Mouse (Mus musculus) left cerebral cortex, adult 11 months (tissue): ENCODE measurements around the gene Gm11011.
"Not testable (repeated sequence)": the region's sequence is repeated elsewhere in the genome, so short reads cannot be mapped to it uniquely, and the experiment has no call there.

Experiments used
- DNase-seq: peaks from one replicate; pipeline ENCODE4 v3.0.0; 2022; ENCODE audit warnings: low spot score

Gene Gm11011

GRCm38 (mm10) chr2:169587645-169588044 is at the start of gene Gm11011:
TSS of gene Gm11011 (minus strand) at chr2:169587745.
- not testable (repeated sequence) for DNase-seq

DNA sequence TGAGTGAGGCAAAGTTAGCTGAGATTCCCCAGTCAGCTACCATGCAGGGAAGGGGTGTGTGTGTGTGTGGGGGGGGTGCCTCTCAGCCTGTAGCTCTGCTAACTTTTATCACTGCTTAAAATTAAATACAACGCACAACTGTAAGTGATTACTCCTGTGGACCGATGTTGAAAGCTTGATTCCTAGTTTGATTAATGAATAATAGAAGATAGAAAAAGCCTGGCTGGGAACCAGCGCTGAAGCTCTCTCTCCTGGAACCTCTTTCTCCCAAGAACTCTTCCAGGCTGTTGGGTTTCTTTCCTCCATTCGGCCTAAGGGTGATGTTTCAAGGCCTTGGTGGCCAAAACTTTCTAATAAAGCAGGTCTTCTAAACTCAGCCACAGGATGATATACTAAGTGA is 48.9 kb upstream of the Gm11011 start:
- no peak for DNase-seq

DNA sequence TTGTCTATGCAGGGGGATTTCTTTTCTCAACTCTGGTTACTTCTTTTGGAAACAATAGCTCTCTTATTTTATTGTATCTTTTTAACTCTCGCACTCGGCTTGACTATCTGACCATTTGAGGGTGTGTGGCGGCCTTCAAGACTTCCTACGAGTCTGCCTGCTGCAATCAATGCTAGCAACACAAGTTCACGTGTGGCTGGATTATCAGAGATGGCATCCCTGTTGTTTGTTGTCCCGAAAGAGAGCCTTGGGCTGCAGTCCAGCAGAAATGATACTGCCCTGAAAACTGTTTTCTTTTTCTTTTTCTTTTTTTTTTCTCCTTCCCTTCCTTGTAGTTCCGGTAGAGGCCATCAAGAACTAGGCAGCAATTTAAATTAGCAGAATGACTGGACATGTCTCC is 47.9 kb upstream of the Gm11011 start:
- DNase-seq: no peak

GRCm38 (mm10) chr2:169634619-169635382 is 47.3 kb upstream of the Gm11011 start:
- no peak for DNase-seq

DNA sequence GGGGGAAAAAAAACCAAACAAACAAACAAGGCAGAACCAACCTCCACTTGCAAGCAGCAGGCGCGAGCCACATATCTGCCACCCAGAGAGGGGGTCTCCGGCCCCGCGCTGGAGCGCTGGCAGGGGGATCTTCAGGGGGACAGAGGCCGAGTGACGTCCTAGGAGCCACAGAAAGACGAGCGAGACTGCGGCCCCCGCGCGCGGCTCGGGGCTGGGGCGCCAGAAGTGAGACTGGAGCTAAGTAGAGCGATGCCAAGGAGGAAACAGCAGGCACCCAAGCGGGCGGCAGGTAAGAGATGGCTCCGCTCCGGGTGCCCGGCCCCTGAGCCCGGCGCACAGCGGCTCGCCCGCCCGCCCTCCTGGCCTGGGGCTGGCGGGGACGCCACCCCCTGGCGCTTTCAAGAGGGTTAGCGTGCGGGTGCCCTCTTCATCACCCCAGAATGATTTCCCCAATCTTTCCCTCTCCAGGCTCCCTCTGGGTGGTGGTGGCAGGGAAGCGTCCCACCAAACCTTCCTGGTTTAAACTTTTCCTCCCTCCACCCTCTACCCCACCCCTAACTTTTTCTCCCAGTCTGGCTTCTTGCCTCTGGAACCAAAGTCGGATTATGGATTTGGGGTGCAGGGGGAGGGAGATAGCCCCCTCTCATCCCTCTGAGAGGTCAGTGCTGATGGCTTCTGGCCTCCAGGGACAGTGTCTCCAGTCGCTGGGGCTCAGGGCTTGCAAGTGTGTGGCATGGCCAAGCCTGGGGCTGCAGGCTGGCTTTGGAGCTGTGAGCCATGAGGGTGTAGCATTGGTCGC is 46.1 kb upstream of the Gm11011 start:
- DNase-seq: no peak

- no peak for DNase-seq
Observed at GRCm38 (mm10) chr2:169632338-169633151, 45.0 kb upstream of the Gm11011 start, which contains the start of gene Tshz2. TSS of gene Tshz2 (plus strand) at chr2:169633013.

- no peak for DNase-seq
Observed at GRCm38 (mm10) chr2:169630070-169630469, 42.5 kb upstream of the Gm11011 start.

- DNase-seq: no peak
Observed at GRCm38 (mm10) chr2:169621201-169621710, 33.7 kb upstream of the Gm11011 start.

- DNase-seq: no peak
Observed at GRCm38 (mm10) chr2:169615998-169616397, 28.5 kb upstream of the Gm11011 start.

- DNase-seq: no peak
Observed at GRCm38 (mm10) chr2:169614683-169615082, 27.1 kb upstream of the Gm11011 start.

DNA sequence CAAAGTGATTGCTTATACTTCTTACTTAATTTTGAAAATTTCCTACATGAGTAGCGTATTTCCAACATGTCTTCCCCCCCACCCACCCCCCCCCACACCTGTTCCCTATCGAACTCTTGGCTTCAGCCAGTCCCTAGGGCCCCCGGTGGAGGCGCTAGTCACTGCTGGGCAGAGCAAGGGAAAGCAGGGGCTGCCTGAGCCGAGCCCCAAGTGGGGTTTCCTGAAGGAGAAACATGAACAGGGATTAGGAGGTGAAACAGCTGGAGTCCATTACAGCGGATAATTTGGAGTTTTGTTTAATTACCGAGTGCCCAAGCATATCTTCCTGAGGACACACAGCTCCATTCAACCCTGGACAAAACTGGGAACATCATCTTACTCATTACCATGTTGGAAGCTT is 24.0 kb upstream of the Gm11011 start:
- DNase-seq: no peak

- DNase-seq: no peak
Observed at GRCm38 (mm10) chr2:169610882-169611281, 23.3 kb upstream of the Gm11011 start.

GRCm38 (mm10) chr2:169609956-169610355 is 22.4 kb upstream of the Gm11011 start:
- no peak for DNase-seq

- DNase-seq: no peak
Observed at GRCm38 (mm10) chr2:169607787-169608186, 20.2 kb upstream of the Gm11011 start.

- DNase-seq: no peak
Observed at GRCm38 (mm10) chr2:169606901-169607678, 19.5 kb upstream of the Gm11011 start.

DNA sequence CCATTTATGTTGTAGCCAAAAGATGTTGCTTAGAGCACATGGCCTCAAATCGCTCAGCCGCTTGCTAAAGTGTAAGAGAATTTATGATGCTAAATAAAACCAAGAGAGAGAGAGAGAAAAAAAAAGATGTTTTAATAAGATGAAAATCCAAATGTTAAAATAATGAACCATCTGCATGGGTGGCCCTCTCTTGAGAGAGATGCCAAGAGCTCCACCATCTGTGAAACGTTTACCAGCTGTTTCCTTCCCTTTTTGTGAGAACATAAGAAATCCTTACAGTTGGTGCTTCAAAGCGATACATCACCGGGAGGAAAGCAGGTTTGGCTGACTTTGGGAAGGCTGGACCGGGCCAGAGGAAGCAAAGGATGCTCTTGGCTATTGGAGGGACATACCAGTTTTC is 12.6 kb upstream of the Gm11011 start:
- DNase-seq: peak; percentile 60

- no peak for DNase-seq
Observed at GRCm38 (mm10) chr2:169599591-169599990, 12.0 kb upstream of the Gm11011 start.

- no peak for DNase-seq
Observed at GRCm38 (mm10) chr2:169597971-169598370, 10.4 kb upstream of the Gm11011 start.

GRCm38 (mm10) chr2:169597357-169597756 is 9.8 kb upstream of the Gm11011 start:
- no peak for DNase-seq

- no peak for DNase-seq
Observed at GRCm38 (mm10) chr2:169593742-169594141, 6.2 kb upstream of the Gm11011 start.

DNA sequence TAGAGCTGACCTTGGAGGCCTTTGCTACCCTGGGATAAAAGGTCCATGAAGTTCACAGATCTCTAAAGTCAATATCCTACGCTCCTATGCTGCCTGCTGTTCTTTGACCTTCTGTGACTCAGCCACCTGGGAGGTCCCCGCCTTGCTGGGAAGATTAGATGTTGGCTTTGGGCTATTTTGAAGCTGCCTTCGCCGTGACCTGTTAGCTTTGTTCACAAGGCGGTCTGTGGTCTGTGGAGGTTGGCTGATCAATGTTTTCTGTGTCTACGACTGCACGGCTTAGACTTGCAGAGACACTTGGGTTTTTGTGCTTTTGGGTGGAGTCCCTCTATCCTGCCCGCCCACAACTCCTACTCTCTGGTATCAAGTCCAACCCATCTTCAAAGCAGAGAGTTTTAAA is 2.9 kb upstream of the Gm11011 start:
- DNase-seq: no peak
